Mouse (Mus musculus) heart, embryonic 10.5 days (tissue): ENCODE measurements around the gene Ccs. TPM values are rescaled to one million over a fixed set of nuclear protein-coding genes. Genes with fewer than 3 reads are reported as not detected.

Experiments used
- DNase-seq: peaks from one replicate; pipeline ENCODE4 v3.0.0-alpha.2; 2017; ENCODE audit warnings: low spot score
- H3K27ac ChIP-seq: fragments of 300-500 bp; sonication (generic); 2 replicates; pipeline ENCODE4 v1.5.1; 2016; ENCODE audit warnings: mild to moderate bottlenecking
- H3K27me3 ChIP-seq: fragments of 300-500 bp; sonication (generic); 2 replicates; pipeline ENCODE4 v1.6.1; 2016; ENCODE audit warnings: mild to moderate bottlenecking; ENCODE audit not compliant: poor library complexity, insufficient read depth, severe bottlenecking
- H3K36me3 ChIP-seq: fragments of 300-500 bp; sonication (generic); 2 replicates; pipeline ENCODE4 v1.6.1; 2016; ENCODE audit warnings: mild to moderate bottlenecking, moderate library complexity
- H3K4me1 ChIP-seq: fragments of 300-500 bp; sonication (generic); 2 replicates; pipeline ENCODE4 v1.6.1; 2016; ENCODE audit warnings: mild to moderate bottlenecking
- H3K4me3 ChIP-seq: fragments of 300-500 bp; sonication (generic); 2 replicates; pipeline ENCODE4 v1.5.1; 2016; ENCODE audit warnings: mild to moderate bottlenecking, moderate library complexity
- H3K9me3 ChIP-seq: fragments of 300-500 bp; sonication (generic); 2 replicates; pipeline ENCODE4 v1.6.1; 2016; ENCODE audit warnings: mild to moderate bottlenecking, moderate library complexity
- WGBS: fragments of 180-500 bp; shearing (Covaris S2); methylation state at CpG from one replicate; pipeline ENCODE4 v1.1.7; 2016; 5-methylcytosine and 5-hydroxymethylcytosine counted together
- polyA plus RNA-seq: library from polyadenylated mRNA; unstranded; fragments of >200 nt; fragmentation: Nextera tagmentation; extraction: Ambion mirVana; gene quantifications from 2 replicates; pipeline ENCODE4 v1.2.1, GENCODE M21; 2016

Gene Ccs
- polyA plus RNA-seq, 1 experiment from 2014 or later: 54.2 TPM

- DNase-seq: peak; percentile 90
- peaks cover 16% of the 10 kb centered on the region for H3K4me1 ChIP-seq
- no peaks in the 10 kb centered on the region for H3K36me3 ChIP-seq
- H3K27me3 ChIP-seq: peaks cover 32% of the 10 kb centered on the region
- H3K9me3 ChIP-seq: no peaks in the 10 kb centered on the region
- H3K4me3 ChIP-seq: peak within 1 kb of the TSS; percentile 71
- peak within 1 kb of the TSS; percentile 82 for H3K27ac ChIP-seq
- 3% methylated on average over 45 of the region's 45 CpGs for WGBS
Measured at GRCm38 (mm10) chr19:4854552-4855469, 15.7 kb upstream of the Ccs start, which contains the start of gene Ctsf. Gene Ctsf (plus strand): TSS chr19:4855130.

GRCm38 (mm10) chr19:4850281-4850680 is 11.1 kb upstream of the Ccs start:
- Histone ChIP-seq H3K4me1 (peaks cover 9% of the 10 kb centered on the region), H3K27ac (no peak overlapping the region), H3K27me3 (peaks cover 12% of the 10 kb centered on the region; the same call in 1 of the 2 replicates), H3K36me3 (no peaks in the 10 kb centered on the region), H3K4me3 (no peak overlapping the region), H3K9me3 (no peaks in the 10 kb centered on the region)
- WGBS: 41% methylated on average over 5 of the region's 5 CpGs
- no peak for DNase-seq

- Histone ChIP-seq H3K36me3 (no peaks in the 10 kb centered on the region), H3K9me3 (no peaks in the 10 kb centered on the region), H3K4me3 (no peak overlapping the region), H3K27ac (no peak overlapping the region), H3K4me1 (peaks cover 5% of the 10 kb centered on the region), H3K27me3 (peaks cover 12% of the 10 kb centered on the region; the same call in 1 of the 2 replicates)
- DNase-seq: no peak
- 49% methylated on average over 4 of the region's 4 CpGs for WGBS
Measured at GRCm38 (mm10) chr19:4849800-4850199, 10.7 kb upstream of the Ccs start.

GRCm38 (mm10) chr19:4847490-4847889 is 8.4 kb upstream of the Ccs start:
- 26% methylated on average over 7 of the region's 7 CpGs for WGBS
- DNase-seq: no peak
- H3K36me3 ChIP-seq: no peaks in the 10 kb centered on the region

GRCm38 (mm10) chr19:4845846-4846245 is 6.7 kb upstream of the Ccs start:
- no peak overlapping the region for H3K4me3 ChIP-seq
- no peaks in the 10 kb centered on the region for H3K4me1 ChIP-seq
- H3K27ac ChIP-seq: no peak overlapping the region
- WGBS: 51% methylated on average over 2 of the region's 2 CpGs
- H3K27me3 ChIP-seq: peaks cover 22% of the 10 kb centered on the region
- H3K36me3 ChIP-seq: no peaks in the 10 kb centered on the region
- no peaks in the 10 kb centered on the region for H3K9me3 ChIP-seq
- no peak for DNase-seq

More at GRCm38 (mm10) chr19:4847490-4847889, 8.4 kb upstream of the Ccs start:
- Histone ChIP-seq H3K4me3 (no peak overlapping the region), H3K27me3 (peaks cover 13% of the 10 kb centered on the region; the same call in 1 of the 2 replicates), H3K27ac (no peak overlapping the region), H3K9me3 (no peaks in the 10 kb centered on the region), H3K4me1 (no peaks in the 10 kb centered on the region)

- WGBS: 60% methylated on average over 2 of the region's 2 CpGs
- Histone ChIP-seq H3K4me3 (no peak overlapping the region), H3K9me3 (no peaks in the 10 kb centered on the region), H3K27ac (no peak overlapping the region), H3K4me1 (peaks cover 15% of the 10 kb centered on the region; the same call in 1 of the 2 replicates), H3K27me3 (peaks cover 28% of the 10 kb centered on the region), H3K36me3 (no peaks in the 10 kb centered on the region)
- no peak for DNase-seq
Measured at GRCm38 (mm10) chr19:4842611-4843010, 3.5 kb upstream of the Ccs start.

GRCm38 (mm10) chr19:4840848-4841247 is 1.7 kb upstream of the Ccs start:
- 0 out of 2 replicates have a peak, but pooled peaks cover 2% of the 10 kb centered on the region for H3K36me3 ChIP-seq
- DNase-seq: no peak
- H3K27ac ChIP-seq: no peak overlapping the region
- 73% methylated on average over 9 of the region's 9 CpGs for WGBS
- peaks cover 15% of the 10 kb centered on the region; the same call in 1 of the 2 replicates for H3K4me1 ChIP-seq
- H3K9me3 ChIP-seq: no peaks in the 10 kb centered on the region
- no peak overlapping the region for H3K4me3 ChIP-seq
- peaks cover 28% of the 10 kb centered on the region for H3K27me3 ChIP-seq

- peak overlapping the region; percentile 86 for H3K27ac ChIP-seq
- peaks cover 9% of the 10 kb centered on the region; the same call in 1 of the 2 replicates for H3K36me3 ChIP-seq
- no peaks in the 10 kb centered on the region for H3K9me3 ChIP-seq
- DNase-seq: no peak
- H3K4me1 ChIP-seq: peaks cover 15% of the 10 kb centered on the region; the same call in 1 of the 2 replicates
- H3K4me3 ChIP-seq: peak overlapping the region; percentile 70
- 36% methylated on average over 10 of the region's 10 CpGs for WGBS
- H3K27me3 ChIP-seq: peaks cover 28% of the 10 kb centered on the region
Measured at GRCm38 (mm10) chr19:4838526-4839140, 499 bp downstream of the Ccs start.

GRCm38 (mm10) chr19:4837049-4837448 is 2.1 kb downstream of the Ccs start:
- WGBS: 94% methylated on average over 6 of the region's 6 CpGs
- Histone ChIP-seq H3K27ac (no peak overlapping the region), H3K27me3 (peaks cover 24% of the 10 kb centered on the region), H3K36me3 (peaks cover 23% of the 10 kb centered on the region; the same call in 1 of the 2 replicates), H3K4me3 (no peak overlapping the region), H3K9me3 (no peaks in the 10 kb centered on the region), H3K4me1 (peaks cover 15% of the 10 kb centered on the region; the same call in 1 of the 2 replicates)
- DNase-seq: no peak

- peaks cover 15% of the 10 kb centered on the region for H3K27me3 ChIP-seq
- peaks cover 15% of the 10 kb centered on the region; the same call in 1 of the 2 replicates for H3K4me1 ChIP-seq
- WGBS: 85% methylated on average over 2 of the region's 2 CpGs
- no peaks in the 10 kb centered on the region for H3K9me3 ChIP-seq
- peaks cover 26% of the 10 kb centered on the region; the same call in 1 of the 2 replicates for H3K36me3 ChIP-seq
- no peak overlapping the region for H3K4me3 ChIP-seq
- no peak overlapping the region for H3K27ac ChIP-seq
- DNase-seq: no peak
Measured at GRCm38 (mm10) chr19:4836096-4836495, 3.0 kb downstream of the Ccs start.

GRCm38 (mm10) chr19:4833977-4834376 is 5.2 kb downstream of the Ccs start:
- peaks cover 33% of the 10 kb centered on the region; the same call in 1 of the 2 replicates for H3K36me3 ChIP-seq
- H3K27ac ChIP-seq: no peak overlapping the region
- H3K27me3 ChIP-seq: no peaks in the 10 kb centered on the region
- H3K4me1 ChIP-seq: peaks cover 9% of the 10 kb centered on the region; the same call in 1 of the 2 replicates
- H3K9me3 ChIP-seq: no peaks in the 10 kb centered on the region
- DNase-seq: no peak
- no peak overlapping the region for H3K4me3 ChIP-seq
- 86% methylated on average over 8 of the region's 8 CpGs for WGBS

GRCm38 (mm10) chr19:4829156-4829555 is 10.0 kb downstream of the Ccs start:
- WGBS: 64% methylated on average over 7 of the region's 7 CpGs
- Histone ChIP-seq H3K9me3 (no peaks in the 10 kb centered on the region), H3K4me3 (no peak overlapping the region), H3K27ac (no peak overlapping the region), H3K27me3 (no peaks in the 10 kb centered on the region), H3K36me3 (peaks cover 43% of the 10 kb centered on the region), H3K4me1 (no peaks in the 10 kb centered on the region; the same call in 1 of the 2 replicates)
- DNase-seq: no peak
